Mouse (Mus musculus) embryo, embryonic 10.5 days (tissue): ENCODE measurements around the gene Ubxn10.

Experiments
- DNase-seq: peaks from one replicate; pipeline ENCODE4 v3.0.0-alpha.2; 2015; ENCODE audit warnings: low spot score

The Ubxn10 gene

DNA sequence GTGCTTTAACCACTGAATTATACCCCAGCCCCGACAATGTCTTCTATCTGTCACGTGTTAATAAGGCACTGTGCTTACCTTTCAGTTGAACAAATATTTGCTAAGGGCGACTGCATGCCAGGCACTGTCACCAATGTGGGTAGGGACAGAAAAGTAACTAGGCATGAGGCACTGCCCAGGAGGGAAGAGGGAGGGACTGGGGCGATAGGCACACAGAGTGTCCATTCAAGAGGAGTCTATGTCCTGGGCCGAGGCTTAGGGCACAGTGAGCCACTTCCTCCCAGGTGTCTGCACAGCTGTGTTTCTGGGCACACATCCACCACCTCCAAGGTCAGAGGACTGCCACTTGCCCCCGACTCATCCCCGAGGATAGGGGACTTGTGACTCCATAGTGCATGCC, at the start of gene Ubxn10:
Gene Ubxn10 (minus strand): TSS at position 137 of the 400 bp plus-strand sequence.
- no peak for DNase-seq

DNA sequence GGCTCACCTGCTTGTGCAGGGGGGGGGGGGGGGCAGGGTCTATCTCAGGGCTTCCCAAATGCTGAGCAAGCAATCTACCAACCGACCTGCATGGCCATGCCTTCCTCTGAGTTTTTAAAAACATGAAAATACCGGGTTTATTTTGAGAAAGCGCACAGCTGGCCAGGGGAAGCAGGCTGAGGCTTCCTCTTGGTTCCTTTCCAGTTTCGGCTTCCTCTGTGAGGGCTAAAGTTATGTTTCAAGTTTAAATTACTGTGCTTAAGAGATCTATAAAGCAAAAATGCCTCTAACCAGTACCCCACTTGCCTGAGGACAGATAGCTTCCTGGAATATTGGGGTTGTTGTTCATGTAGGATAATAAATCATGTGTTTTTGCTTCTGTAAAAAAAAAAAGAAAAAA, 49.2 kb upstream of the Ubxn10 start:
- no peak for DNase-seq

DNA sequence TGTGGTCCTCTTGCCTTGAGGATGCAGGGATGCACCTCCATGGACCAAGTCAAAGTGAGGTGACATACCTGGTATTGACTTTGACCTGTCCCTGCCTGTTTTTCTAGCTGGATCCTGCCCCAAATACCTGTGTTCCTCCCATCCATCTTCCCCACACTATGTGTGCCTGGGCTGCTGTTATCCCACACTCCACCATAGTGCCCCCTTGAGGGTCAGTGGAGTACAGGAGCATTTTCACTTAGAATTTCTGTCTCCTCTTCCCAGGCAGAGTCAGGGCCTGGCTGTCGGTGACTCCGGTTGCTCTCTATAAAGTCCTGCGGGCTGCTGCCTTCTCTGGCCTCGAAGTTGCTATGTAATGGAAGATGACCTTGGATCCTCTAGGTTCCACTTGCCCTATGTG, 48.8 kb upstream of the Ubxn10 start:
- no peak for DNase-seq

DNA sequence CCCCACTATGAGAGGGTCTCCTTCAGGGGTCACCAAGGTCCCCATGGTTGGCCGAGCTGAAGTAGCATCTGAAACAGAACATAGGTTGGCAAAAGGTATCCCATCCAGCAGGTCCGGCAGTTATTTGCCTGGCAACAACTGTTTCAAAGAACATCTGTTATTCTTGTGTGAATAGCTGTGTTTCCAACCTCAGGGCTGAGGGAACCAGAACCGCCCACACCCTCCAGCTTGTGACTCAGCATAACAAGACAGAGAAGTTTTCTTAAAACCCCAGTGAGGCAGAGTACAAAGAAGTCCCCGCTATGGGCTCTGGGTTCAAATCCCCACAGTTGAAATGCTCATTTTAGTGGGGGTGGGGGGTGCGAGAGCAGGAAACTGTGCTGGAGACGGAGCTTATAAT, 45.1 kb upstream of the Ubxn10 start:
- no peak for DNase-seq

DNA sequence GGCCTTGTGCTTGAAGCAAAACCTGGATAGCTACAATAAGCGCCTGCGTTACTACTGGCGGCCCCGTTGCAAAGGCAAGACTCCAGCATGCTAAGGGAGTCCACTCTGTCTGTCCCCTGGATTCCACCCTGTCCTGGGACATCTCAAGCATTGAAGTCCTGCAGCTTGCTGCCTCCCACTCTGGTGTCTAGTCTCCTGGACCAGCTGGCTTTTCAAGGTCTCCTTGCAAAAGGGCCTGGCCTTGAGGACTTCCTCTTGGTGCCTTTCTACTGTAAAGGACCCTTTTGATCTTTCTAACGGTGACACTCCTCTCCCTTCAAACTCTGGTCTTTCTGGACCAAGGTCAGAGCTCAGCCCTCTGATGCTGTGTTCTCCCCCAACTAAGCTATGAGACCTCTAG, 43.3 kb upstream of the Ubxn10 start:
- no peak for DNase-seq

DNA sequence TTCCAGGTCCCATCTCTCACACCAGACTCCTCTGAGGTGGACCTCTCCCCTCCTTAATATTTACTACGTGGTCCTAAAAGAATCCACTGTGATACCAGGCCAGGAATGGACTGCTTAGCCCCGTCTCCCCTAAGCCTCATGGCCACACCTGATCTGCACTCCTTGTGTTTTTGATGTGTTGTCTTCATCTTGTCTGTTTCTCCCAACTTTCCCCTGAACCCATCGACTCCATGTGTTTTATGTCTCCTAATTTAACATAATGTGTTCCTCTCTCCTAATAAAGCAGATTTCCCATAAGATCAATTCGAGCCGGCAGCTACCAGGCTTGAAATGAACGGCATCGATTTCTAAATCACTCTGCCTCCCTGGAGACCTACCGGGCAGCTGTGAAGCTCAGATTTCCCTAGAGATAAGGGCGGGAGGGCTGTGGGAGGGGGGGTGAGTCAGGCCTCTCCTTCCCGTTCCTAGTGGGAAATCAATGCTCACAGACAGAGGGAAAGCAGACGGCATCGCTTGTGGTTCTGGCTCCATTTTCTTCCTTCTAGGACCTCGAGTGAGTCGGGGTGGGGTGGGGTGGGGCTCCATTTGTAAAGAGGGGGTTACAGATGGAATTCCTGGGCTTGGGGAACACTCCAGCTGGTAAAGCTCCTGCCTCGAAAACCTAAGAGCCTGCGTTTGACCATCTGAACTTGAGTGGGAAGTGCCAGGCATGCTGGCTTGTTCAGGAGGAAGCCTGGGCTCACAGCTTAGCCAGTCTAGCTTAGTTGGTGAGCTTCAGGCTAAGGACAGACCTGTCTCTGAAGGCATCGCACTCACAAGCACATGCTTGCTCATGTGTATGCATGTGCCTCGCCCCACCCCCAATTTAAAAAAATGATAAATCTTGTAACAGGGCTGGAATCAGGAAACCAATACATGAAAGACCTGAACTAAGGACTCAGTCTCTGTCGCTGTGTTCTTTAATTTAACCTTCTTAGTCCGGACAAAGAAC, 40.7 kb upstream of the Ubxn10 start:
- DNase-seq, result peak; percentile 38

DNA sequence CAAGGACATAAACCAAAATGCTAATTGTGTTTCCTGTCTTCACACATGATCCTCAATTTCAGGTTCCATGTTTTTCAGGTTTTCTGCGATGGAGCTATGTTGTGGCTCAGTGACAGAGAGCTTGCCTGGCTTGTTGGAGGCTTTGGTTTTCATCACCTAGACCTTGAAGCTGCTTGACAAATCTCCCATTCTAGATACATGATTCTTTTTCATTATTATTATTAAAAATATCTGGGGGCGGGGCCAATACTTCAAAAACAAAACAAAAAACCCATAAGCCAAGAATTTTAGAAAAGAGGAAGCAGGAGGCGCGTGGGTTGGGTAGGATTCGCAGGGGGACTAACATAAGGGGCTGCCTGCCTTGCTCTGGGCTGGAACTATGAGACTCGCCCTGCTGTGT, 38.5 kb upstream of the Ubxn10 start, which contains the start of gene Pla2g2d:
Gene Pla2g2d (plus strand): TSS at position 301 of the 400 bp plus-strand sequence.
- DNase-seq, result no peak

DNA sequence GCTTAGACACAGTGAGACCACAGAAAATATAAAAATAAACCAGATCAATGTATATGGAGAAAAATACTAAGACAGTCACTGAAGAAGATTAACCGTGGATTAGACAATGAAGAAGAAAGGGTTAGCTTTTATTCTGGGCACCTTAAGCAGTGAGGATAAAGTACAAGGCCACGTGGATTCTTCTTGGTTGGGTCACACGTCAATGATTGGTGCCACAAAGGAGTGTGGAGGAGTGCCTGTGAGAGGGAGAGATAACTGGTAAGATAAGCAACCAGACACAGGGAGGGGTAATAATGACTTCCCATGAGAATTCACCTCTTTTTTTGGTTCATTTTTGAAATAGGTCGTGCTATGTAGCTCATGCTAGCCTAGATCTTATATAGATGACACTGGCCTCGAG, 35.4 kb upstream of the Ubxn10 start:
- no peak for DNase-seq

DNA sequence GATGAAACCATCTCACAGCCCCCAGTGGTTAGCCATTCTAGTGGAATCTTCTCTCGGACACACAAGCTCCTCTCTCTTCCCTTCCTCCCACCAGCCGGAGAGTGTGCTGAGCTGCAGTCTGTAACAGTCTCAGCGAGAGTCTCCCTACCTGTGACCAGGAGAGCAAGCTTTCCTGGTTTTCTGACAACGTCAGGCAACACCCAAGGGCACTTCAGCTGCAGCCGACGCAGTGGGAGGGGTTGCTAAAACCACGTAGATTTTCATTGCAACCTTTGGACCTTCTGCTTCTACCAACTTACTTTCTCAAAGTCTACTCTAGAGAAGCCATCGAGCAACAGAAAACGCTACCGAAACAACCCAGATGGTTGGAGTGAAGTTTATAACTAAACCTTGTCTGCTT, 35.0 kb upstream of the Ubxn10 start:
- DNase-seq, result no peak

DNA sequence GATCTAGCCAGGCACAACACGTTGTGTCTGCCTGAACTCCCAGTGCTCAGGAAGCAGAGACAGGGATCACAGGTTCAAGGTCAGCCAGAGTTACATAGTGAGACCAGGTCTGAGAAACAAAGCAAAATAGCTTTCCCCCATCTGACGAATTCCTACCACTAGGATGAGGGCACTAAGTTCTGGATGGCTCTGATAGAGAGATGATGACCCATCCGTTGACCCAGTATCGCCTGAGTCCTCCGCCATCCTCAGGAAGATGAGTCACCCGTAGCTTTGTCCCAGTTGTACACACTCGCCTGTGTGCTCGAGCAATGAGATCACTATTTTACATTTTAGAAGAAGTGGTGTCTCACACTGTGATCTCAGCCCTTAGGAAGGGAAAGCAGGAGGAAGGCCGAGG, 25.3 kb upstream of the Ubxn10 start:
- DNase-seq, result no peak

DNA sequence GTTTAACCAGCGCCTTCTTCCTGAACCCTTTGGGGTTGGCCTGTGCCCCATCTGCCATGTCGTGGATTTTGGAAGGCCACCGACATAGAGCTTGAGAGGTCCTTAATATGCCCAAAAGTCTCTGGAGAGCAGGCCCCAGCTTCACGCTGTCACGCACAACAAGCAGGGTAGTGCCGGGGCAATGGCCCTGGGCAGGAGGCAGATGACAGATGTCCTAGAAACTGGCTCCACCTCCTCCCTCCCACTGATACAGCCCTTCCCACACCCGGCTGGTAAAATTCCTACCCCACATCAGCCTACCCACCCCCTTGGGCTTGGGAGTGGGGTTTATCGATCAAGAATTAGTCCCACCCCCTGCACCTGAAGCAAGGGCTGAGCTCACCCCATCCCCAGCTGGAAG, 20.4 kb upstream of the Ubxn10 start, which contains the start of gene Pla2g2f:
Gene Pla2g2f (minus strand): TSS at position 211 of the 400 bp plus-strand sequence.
- no peak for DNase-seq

DNA sequence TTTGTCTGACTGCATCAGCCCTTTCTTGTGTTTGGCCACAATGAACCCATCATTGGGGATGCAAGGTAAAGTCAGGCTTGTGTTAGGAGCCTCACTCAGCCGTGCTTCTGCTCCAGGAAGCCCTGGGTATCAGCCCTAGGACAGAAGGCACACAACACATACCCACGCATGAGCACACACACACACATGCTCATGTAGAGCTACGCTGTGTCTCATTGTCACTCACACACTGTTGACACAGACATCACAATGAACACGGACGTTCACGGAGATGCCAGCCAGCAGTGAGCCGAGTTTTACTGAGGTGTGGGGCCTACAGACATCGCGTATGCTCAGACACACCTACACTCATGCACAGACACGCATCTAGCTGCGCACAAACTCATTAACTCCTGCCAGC, 19.0 kb upstream of the Ubxn10 start:
- DNase-seq, result no peak

DNA sequence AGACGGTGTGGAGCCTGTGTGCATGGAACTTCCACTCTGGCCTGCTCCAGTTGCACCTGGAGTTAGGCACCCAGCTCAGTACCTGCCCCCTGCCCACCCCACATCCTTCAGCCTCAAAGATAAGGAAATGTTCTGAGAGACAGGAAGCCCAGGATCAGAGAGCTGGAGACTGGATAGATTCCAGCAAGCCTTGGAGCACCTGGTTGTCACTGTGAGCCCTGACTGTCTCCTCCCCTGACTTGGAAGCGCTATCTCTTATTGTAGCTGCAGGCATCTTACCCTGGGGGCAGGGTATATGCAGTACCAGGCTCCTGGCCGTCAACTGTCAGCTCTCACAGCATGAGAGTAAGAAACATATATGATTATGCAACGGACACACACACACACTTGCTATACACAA, 18.5 kb upstream of the Ubxn10 start:
- DNase-seq, result no peak

DNA sequence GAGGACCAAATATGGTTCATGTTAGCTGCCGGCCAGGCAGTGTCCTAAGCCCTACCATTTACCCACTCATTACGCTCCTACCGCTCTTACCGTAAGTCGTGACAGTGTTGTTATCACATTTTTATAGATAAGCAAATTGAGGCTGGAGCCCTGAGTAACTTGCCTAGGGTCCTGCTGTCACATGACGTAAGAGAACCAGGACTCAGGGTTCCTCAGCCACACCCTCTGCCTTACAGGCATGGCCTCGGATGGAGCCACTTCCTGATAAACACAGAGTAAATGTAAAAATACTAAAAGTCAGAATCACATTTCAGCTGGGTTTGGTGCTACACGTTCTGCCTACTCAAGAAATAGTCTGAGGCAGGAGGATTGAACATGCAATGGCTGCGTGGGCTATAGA, 17.5 kb upstream of the Ubxn10 start:
- no peak for DNase-seq

DNA sequence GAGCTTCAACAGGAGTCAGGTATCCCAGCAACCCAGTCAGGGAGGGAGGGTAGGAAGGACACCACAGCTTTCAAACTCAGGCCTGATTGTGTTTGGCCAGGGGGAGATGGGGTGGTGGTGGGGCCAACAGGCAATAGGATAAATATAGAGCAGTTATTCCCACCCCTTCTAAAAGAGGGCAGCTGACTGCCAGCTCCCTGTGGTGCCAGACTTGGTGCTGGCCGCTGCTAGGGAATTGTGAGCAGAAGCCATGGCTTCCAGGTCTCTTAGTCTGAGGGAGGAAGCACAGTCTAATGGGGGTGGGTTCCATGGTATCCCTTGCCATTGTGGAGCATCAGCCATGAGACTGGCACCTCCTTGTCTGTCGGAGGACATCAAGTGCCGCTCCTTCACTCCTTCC, 16.6 kb upstream of the Ubxn10 start:
- DNase-seq, result no peak

DNA sequence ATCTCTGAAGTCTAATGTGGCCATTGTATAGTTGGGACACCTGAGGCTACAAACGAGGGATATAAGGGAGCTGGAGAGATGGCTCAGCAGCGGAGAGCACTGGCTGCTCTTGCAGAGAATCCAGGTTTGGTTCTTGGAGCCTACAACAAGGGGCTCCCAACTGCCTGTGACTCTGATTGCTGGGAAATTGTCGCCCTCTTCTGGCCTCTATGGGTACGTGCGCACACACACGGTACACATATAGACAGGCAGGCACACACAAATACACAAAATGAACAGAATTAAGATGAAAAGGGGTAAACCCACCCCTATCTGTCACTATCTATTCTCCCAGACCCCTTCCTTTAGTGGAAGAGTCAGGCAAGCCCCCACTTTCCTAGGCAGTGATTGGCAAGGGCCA, 15.6 kb upstream of the Ubxn10 start:
- DNase-seq, result no peak

DNA sequence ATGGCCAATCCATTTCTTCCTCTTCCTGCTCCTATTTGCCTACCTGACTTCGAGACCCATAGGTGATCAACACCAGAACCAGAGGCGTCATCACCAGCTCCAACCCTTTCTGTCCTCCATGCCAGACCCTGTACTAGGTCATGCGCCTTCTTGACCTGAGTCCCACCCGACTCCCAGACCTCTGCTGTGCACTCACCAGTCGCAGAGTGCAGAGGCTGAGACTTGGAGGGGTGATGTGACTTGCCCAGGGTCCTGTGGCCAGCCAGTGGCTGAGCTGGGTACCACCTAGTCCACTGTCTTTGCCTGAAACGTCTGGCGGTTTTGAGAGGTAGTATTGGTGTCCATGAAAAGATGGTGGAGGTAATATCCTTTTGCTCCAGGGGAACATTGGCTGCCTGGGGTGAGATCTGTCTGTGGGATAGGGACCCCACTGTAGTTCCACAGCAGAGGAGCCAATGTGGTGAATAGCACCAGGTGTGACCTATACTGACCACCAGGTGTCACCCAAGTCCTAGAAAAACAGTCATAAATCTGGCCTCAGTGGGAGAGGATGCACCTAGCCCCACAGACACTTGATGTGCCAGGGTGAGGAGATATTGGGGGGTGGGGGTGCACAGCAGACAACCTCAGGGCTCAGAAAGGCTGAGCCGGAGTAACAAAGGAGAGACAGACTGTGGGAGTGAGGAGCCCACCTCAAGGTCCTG, 11.6 kb upstream of the Ubxn10 start:
- peak; percentile 69 for DNase-seq

DNA sequence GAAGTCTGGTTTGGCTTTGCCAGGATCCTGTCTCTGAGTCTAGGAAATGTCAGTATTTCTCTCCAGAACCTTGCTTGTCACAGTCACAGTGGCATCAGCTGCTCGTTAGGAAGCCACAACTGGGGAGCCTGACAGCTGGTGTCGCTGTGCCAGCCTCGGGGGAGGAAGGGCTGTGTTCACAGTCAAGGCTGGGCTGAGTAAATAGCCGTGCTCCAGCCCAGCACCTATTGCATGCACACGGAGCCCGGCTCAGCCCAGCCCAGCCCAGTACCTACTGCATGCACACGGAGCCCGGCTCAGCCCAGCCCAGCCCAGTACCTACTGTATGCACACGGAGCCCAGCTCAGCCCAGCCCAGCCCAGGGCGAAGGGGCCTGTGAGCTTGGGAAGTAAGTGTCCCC, 10.9 kb upstream of the Ubxn10 start:
- no peak for DNase-seq

DNA sequence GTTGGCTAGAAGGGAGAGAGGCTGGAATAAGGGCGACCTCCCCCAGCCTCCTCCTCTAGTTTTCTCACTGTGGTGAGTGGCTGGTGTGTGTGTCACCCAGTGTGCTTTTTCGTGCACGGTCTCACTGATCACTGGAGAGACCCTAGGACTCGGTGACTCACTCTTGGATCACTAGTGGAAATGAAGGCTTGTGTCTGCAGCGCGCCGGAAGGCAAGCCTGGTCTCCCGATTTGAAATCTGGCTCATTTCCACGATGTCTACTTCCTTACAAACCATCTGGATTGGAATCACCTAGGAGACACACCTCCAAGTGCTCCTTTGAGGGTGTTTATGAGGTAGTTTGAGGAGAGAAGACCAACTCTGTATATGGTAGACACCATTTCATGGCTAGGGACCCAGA, 9.9 kb upstream of the Ubxn10 start:
- no peak for DNase-seq

DNA sequence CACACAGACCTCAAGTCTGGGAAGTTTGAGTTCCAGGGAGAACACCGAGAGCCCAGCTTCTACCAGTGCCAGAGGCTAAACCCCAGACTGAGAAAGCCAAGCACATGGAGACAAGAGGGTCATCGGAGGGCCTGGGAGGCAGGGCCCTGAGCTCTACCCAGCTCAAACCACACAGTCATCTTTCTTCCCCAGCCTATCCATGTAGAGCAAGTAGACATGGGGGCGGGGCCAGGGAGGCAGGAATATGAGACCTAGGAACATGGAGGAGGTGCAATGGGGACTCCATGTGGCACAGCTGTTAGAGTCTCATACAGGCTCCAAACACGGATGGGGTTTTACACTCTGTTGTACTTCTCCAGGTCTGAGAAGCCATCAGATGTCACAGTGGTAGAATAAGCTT, 8.9 kb upstream of the Ubxn10 start:
- peak; percentile 63 for DNase-seq

DNA sequence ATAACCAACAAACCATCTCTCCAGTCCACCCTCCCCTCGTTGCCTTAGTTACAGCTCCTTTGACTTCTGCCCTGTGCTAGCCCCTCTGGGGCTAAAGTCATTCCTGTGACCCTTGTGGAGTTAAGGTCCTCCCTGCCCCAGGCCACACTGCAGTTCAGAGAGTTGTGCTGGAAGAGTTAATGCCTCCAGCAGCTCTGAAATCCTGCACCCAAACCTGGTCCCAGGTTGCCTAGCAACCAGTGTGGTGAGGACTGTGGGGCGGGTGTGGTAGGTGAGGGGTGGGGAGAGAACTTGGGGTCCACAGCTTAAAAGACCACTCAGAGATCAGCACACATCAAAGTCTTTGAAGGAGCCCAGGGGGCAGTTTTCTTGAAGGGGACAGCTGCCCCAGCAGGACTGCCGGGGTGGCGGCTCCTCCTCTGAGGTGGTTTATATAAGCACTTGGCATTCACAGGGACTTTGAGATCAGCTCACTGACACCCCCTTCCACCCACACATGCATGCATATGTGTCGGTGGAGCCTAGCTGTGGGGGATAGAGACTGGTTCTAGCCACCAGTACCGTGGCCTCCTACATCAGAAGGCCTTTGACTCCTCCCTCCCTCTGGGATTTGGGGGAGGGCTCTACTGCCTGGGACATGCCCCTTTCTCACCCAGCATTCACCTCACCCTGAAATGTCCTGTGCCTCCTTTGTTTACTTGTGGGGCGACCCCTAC, 2.3 kb upstream of the Ubxn10 start:
- DNase-seq, result peak; percentile 53

DNA sequence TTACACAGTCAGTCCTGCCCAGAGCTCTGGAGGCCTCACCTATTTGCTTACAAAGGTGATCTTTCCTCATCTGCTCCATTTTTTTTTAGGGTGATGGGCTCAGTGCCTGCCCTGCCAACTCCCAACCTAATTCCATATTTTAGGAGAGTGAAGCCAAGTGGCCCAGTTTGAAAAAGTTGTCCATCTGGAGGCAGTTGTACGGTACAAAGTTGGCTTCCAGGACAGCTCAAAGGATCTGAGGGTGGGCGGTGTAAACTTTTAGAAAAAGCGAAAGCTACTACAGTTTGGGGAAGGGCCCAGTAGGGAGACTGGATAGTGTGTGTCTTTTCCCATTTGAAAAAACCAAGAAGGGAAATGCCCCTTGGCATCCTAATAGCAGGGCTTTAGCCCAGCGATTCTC, 2.1 kb downstream of the Ubxn10 start:
- DNase-seq, result no peak

DNA sequence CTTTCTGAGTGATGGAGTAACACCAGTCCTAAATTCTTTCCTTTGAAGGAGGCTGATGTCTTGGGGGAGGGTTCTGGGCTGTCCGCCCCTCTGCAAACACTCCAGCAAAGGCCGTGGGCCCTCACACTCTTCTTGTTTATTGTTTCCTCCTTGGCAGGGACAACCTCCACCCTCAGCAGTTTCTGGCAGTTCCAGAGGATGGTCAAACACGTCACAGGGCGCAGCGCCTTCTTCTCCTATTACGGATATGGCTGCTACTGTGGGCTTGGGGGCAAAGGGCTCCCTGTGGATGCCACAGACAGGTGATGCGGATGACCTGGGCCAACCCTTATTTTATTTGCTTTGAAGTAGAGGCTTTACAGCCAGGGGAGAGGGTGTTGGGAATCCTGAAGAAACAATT, 2.9 kb downstream of the Ubxn10 start:
- no peak for DNase-seq
